Mouse (Mus musculus): ENCODE results near the gene Atg101. TPM values are rescaled to one million over a fixed set of nuclear protein-coding genes. Genes with fewer than 3 reads are reported as not detected.

Gene Atg101
- polyA plus RNA-seq, 1 experiment from 2014 or later, result 92.4 TPM

DNA sequence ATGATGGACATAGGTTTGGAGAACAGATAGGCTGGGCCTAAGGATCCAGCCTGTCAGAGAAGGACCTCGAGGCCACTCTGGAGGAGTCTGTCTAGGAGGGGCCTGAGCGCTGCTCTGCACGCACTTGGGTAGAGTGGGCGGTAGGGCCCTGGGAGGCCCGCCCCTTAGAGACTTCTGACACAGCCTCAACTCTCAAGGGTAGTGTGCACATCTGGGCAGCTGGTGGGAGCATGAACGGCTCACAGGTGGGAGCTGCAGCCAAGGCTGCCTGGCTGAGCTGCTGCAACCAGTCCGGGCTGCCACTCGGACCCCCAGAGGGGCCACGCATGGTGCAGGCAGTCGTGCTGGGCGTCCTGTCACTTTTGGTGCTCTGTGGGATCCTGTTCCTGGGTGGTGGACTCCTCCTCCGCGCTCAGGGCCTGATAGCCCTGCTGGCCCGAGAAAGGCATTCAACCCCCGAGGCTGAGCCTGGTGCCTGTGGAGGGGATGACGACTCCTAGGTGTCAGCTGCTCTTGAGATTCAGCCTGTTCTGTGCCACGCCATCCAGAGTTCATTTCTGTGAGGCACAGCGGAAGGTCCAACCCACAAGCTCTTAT is 9.1 kb downstream of the Atg101 start, which contains the start of gene 6030408B16Rik:
Gene 6030408B16Rik, plus strand, starts transcription at position 188 of the 597 bp plus-strand sequence.
- no peak for ATAC-seq
- H3K4me3 ChIP-seq (replicated peaks; ENCODE audit: low read length), result no peak within 1 kb of the TSS
- no peaks in the 10 kb centered on the region for H3K4me1 ChIP-seq (replicated peaks; ENCODE audit: control insufficient read depth, insufficient read depth, low read length)
- 68% methylated on average over 18 of the region's 18 CpGs for WGBS
- no peaks in the 10 kb centered on the region for H3K27me3 ChIP-seq (replicated peaks; ENCODE audit: control insufficient read depth, insufficient read depth, low read length)
- no peaks in the 10 kb centered on the region for H3K9me3 ChIP-seq (ENCODE audit: control insufficient read depth, low read length)
- no peak within 1 kb of the TSS for H3K9ac ChIP-seq (replicated peaks; ENCODE audit: low read depth, low read length)
- no peak within 1 kb of the TSS for H3K4me2 ChIP-seq (ENCODE audit: low read length)
- H3K27ac ChIP-seq (ENCODE audit: low read length), result no peak within 1 kb of the TSS
- H3K36me3 ChIP-seq (ENCODE audit: control insufficient read depth, insufficient read depth), result peaks cover 10% of the 10 kb centered on the region; the same call in 1 of the 2 replicates

DNA sequence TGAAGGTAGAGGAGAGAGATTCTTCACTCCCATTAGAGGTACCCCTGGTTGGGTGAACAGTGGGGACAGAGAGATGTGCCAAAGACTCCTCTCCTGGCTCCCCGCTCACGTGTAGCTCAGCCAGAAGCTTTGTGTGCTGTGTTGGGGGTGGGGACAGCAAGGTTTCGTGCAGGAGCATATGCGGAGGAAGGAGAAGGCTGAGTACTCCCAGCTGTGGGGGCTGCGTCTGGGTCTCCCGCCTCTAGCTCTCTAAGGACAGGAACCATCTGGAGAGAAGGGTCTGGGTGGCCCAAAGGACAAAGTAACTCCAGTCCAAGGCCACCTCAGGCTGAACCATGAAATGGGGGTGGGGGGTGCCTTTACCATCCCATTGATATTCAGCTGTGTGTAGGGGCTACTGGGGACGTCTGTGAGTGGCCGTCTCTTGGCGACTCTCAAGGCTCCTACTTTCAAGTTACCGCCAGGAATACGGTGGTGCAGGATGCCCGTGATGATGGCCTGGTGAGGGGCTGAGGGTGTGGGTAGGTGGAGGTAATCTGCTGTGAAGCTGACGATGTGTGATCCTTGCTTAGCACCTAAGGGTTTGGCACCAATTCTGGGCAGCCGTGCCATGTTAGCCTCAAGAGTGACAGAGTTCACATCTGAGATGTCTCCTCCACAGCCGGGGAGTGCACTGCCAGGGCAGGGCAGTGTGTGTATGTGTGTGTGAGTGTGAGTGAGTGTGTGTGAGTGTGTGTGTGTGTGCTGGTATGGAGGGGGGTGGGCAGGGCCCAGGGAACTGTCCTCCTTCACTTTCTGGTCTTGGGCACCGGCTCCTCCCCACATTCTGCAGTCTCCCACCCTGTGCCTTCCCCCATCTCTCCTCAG is 10.2 kb downstream of the Atg101 start:
- H3K9ac ChIP-seq (replicated peaks; ENCODE audit: low read depth, low read length), result no peak overlapping the region
- no peak overlapping the region for H3K27ac ChIP-seq (ENCODE audit: low read length)
- no peaks in the 10 kb centered on the region for H3K4me1 ChIP-seq (replicated peaks; ENCODE audit: control insufficient read depth, insufficient read depth, low read length)
- H3K4me2 ChIP-seq (ENCODE audit: low read length), result no peak overlapping the region
- H3K9me3 ChIP-seq (ENCODE audit: control insufficient read depth, low read length), result no peaks in the 10 kb centered on the region
- no peaks in the 10 kb centered on the region for H3K27me3 ChIP-seq (replicated peaks; ENCODE audit: control insufficient read depth, insufficient read depth, low read length)
- ATAC-seq, result no peak
- WGBS, result 69% methylated on average over 16 of the region's 16 CpGs
- H3K36me3 ChIP-seq (ENCODE audit: control insufficient read depth, insufficient read depth), result 0 out of 2 replicates have a peak, but pooled peaks cover 8% of the 10 kb centered on the region
- H3K4me3 ChIP-seq (replicated peaks; ENCODE audit: low read length), result no peak overlapping the region

GRCm38 (mm10) chr15:101295106-101295505 is 11.0 kb downstream of the Atg101 start:
- H3K27ac ChIP-seq (ENCODE audit: low read length), result no peak overlapping the region
- ATAC-seq, result no peak
- H3K4me2 ChIP-seq (ENCODE audit: low read length), result no peak overlapping the region
- 0 out of 2 replicates have a peak, but pooled peaks cover 5% of the 10 kb centered on the region for H3K36me3 ChIP-seq (ENCODE audit: control insufficient read depth, insufficient read depth)
- H3K27me3 ChIP-seq (replicated peaks; ENCODE audit: control insufficient read depth, insufficient read depth, low read length), result no peaks in the 10 kb centered on the region
- H3K4me1 ChIP-seq (replicated peaks; ENCODE audit: control insufficient read depth, insufficient read depth, low read length), result no peaks in the 10 kb centered on the region
- WGBS, result 82% methylated on average over 7 of the region's 7 CpGs
- no peaks in the 10 kb centered on the region for H3K9me3 ChIP-seq (ENCODE audit: control insufficient read depth, low read length)
- H3K9ac ChIP-seq (replicated peaks; ENCODE audit: low read depth, low read length), result no peak overlapping the region
- H3K4me3 ChIP-seq (replicated peaks; ENCODE audit: low read length), result no peak overlapping the region

DNA sequence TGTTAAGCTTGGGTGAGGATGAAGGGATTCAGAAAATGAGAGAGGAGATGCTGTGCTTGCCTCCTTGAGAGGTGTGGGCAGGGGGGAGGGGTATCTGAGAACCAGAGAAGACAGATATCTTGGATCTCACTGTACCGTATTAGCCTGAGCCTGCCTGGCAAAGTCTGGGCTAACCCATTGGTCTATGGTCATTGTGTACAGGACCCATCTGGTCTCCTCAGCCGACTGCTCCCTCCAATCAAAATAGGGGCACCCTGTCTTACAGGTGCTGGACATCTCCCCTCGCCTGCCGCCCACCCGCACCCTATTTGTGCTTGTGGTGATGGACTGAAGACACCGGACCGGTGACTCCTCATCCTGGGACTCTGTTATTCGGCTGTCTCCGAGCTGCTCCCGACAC is 11.5 kb downstream of the Atg101 start:
- no peak for ATAC-seq
- no peak overlapping the region for H3K4me2 ChIP-seq (ENCODE audit: low read length)
- 0 out of 2 replicates have a peak, but pooled peaks cover 3% of the 10 kb centered on the region for H3K36me3 ChIP-seq (ENCODE audit: control insufficient read depth, insufficient read depth)
- no peaks in the 10 kb centered on the region for H3K27me3 ChIP-seq (replicated peaks; ENCODE audit: control insufficient read depth, insufficient read depth, low read length)
- WGBS, result 90% methylated on average over 10 of the region's 10 CpGs
- H3K4me1 ChIP-seq (replicated peaks; ENCODE audit: control insufficient read depth, insufficient read depth, low read length), result no peaks in the 10 kb centered on the region
- H3K27ac ChIP-seq (ENCODE audit: low read length), result no peak overlapping the region
- H3K4me3 ChIP-seq (replicated peaks; ENCODE audit: low read length), result no peak overlapping the region
- H3K9me3 ChIP-seq (ENCODE audit: control insufficient read depth, low read length), result no peaks in the 10 kb centered on the region
- H3K9ac ChIP-seq (replicated peaks; ENCODE audit: low read depth, low read length), result no peak overlapping the region

DNA sequence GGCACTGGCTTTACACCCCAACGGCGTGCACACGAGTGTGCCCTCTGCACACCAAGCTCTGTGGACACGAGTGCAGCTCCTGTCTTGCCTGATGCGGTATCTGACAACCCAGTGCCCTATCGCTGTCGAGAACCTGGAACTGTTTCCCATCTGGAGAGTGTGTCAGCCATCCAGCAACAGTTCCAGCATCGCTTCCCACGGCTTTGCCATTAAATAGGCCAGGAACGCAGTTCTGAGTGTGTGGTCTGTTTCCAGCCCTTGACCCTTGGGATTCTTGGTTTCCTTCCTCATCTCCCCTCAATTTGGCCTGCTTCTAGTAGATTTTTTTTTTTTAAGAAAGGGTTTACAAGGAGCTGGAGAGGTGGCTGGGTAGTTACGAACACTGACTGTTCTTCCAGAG is 12.0 kb downstream of the Atg101 start:
- Histone ChIP-seq H3K36me3 (ENCODE audit: control insufficient read depth, insufficient read depth) (0 out of 2 replicates have a peak, but pooled peaks cover 2% of the 10 kb centered on the region), H3K9ac (replicated peaks; ENCODE audit: low read depth, low read length) (no peak overlapping the region), H3K27ac (ENCODE audit: low read length) (no peak overlapping the region), H3K4me3 (replicated peaks; ENCODE audit: low read length) (no peak overlapping the region), H3K4me1 (replicated peaks; ENCODE audit: control insufficient read depth, insufficient read depth, low read length) (no peaks in the 10 kb centered on the region), H3K27me3 (replicated peaks; ENCODE audit: control insufficient read depth, insufficient read depth, low read length) (no peaks in the 10 kb centered on the region), H3K4me2 (ENCODE audit: low read length) (no peak overlapping the region), H3K9me3 (ENCODE audit: control insufficient read depth, low read length) (no peaks in the 10 kb centered on the region)
- no peak for ATAC-seq
- WGBS, result 89% methylated on average over 11 of the region's 11 CpGs

DNA sequence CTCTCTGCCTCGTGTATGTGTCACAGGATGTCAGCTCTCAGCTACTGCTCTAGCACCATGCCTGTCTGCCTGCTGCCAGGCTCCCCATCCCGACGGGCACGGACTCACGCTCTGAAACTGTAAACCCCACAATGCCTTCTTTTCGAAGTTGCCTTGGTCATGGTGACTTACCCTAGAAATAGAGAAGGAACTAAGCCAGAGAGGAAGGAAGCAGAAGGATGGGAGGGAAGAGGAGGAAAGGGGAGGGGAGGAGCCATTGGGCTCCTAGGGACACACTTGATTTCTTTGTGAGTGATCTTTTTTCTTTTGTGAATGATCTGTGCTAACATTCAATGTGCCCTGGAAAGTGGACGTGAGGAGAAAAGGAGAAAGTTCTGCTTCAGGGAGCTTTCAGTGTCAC is 13.9 kb downstream of the Atg101 start:
- H3K4me2 ChIP-seq (ENCODE audit: low read length), result no peak overlapping the region
- H3K4me3 ChIP-seq (replicated peaks; ENCODE audit: low read length), result no peak overlapping the region
- H3K27ac ChIP-seq (ENCODE audit: low read length), result no peak overlapping the region
- H3K27me3 ChIP-seq (replicated peaks; ENCODE audit: control insufficient read depth, insufficient read depth, low read length), result no peaks in the 10 kb centered on the region
- H3K9ac ChIP-seq (replicated peaks; ENCODE audit: low read depth, low read length), result no peak overlapping the region
- ATAC-seq, result no peak
- H3K36me3 ChIP-seq (ENCODE audit: control insufficient read depth, insufficient read depth), result no peaks in the 10 kb centered on the region
- H3K9me3 ChIP-seq (ENCODE audit: control insufficient read depth, low read length), result no peaks in the 10 kb centered on the region
- no peaks in the 10 kb centered on the region for H3K4me1 ChIP-seq (replicated peaks; ENCODE audit: control insufficient read depth, insufficient read depth, low read length)
- WGBS, result 32% methylated on average over 7 of the region's 7 CpGs

- Histone ChIP-seq H3K4me3 (replicated peaks; ENCODE audit: low read length) (no peak overlapping the region), H3K4me2 (ENCODE audit: low read length) (no peak overlapping the region), H3K4me1 (replicated peaks; ENCODE audit: control insufficient read depth, insufficient read depth, low read length) (no peaks in the 10 kb centered on the region), H3K27me3 (replicated peaks; ENCODE audit: control insufficient read depth, insufficient read depth, low read length) (no peaks in the 10 kb centered on the region), H3K9me3 (ENCODE audit: control insufficient read depth, low read length) (no peaks in the 10 kb centered on the region), H3K36me3 (ENCODE audit: control insufficient read depth, insufficient read depth) (no peaks in the 10 kb centered on the region), H3K9ac (replicated peaks; ENCODE audit: low read depth, low read length) (no peak overlapping the region), H3K27ac (ENCODE audit: low read length) (no peak overlapping the region)
- 13% methylated on average over 7 of the region's 7 CpGs for WGBS
- ATAC-seq, result no peak
Observed at GRCm38 (mm10) chr15:101298550-101298949, 14.5 kb downstream of the Atg101 start.

DNA sequence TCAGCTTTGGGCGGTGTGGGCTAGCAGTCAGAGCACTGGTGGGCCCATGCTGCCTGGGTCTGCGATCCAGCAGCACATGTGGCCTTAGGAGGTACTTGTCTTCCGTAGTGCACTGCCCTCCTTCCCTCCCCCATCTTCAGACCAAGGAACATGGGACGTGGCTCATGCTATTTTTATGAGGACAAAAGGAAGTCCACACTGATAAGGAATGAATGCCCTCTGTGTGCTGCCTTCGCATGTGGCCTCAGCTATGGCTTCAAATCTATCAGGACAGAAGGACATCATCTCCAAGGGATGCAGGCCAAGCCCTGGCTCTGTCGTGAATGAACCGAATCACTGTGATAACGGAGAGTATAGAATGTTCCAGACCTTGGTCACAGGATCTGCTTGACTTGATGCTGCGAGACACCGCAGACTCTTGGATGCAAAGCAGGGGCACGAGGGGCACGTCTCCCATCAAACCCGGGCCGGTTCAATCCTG is 15.4 kb downstream of the Atg101 start:
- Histone ChIP-seq H3K9ac (replicated peaks; ENCODE audit: low read depth, low read length) (no peak overlapping the region), H3K4me1 (replicated peaks; ENCODE audit: control insufficient read depth, insufficient read depth, low read length) (no peaks in the 10 kb centered on the region), H3K36me3 (ENCODE audit: control insufficient read depth, insufficient read depth) (no peaks in the 10 kb centered on the region), H3K27me3 (replicated peaks; ENCODE audit: control insufficient read depth, insufficient read depth, low read length) (no peaks in the 10 kb centered on the region), H3K9me3 (ENCODE audit: control insufficient read depth, low read length) (no peaks in the 10 kb centered on the region), H3K4me2 (ENCODE audit: low read length) (no peak overlapping the region), H3K4me3 (replicated peaks; ENCODE audit: low read length) (no peak overlapping the region), H3K27ac (ENCODE audit: low read length) (no peak overlapping the region)
- WGBS, result 84% methylated on average over 14 of the region's 14 CpGs
- no peak for ATAC-seq

GRCm38 (mm10) chr15:101300128-101300527 is 16.1 kb downstream of the Atg101 start:
- 72% methylated on average over 6 of the region's 6 CpGs for WGBS

More at GRCm38 (mm10) chr15:101300128-101300527, 16.1 kb downstream of the Atg101 start:
- no peak overlapping the region for H3K27ac ChIP-seq (ENCODE audit: low read length)
- H3K9me3 ChIP-seq (ENCODE audit: control insufficient read depth, low read length), result no peaks in the 10 kb centered on the region
- H3K4me1 ChIP-seq (replicated peaks; ENCODE audit: control insufficient read depth, insufficient read depth, low read length), result no peaks in the 10 kb centered on the region
- no peaks in the 10 kb centered on the region for H3K36me3 ChIP-seq (ENCODE audit: control insufficient read depth, insufficient read depth)
- no peaks in the 10 kb centered on the region for H3K27me3 ChIP-seq (replicated peaks; ENCODE audit: control insufficient read depth, insufficient read depth, low read length)
- no peak overlapping the region for H3K4me2 ChIP-seq (ENCODE audit: low read length)
- H3K4me3 ChIP-seq (replicated peaks; ENCODE audit: low read length), result no peak overlapping the region
- H3K9ac ChIP-seq (replicated peaks; ENCODE audit: low read depth, low read length), result no peak overlapping the region
- ATAC-seq, result no peak
